Mouse (Mus musculus) bone marrow, adult 2 months (tissue): ENCODE data around the gene Eid2b. TPM values are rescaled to one million over a fixed set of nuclear protein-coding genes. Genes with fewer than 3 reads are reported as not detected.
"Not testable (repeated sequence)": the region's sequence is repeated elsewhere in the genome, so short reads cannot be mapped to it uniquely, and the experiment has no call there.

Experiments
- H3K27ac ChIP-seq: fragments of 200-500 bp; 2 replicates; pipeline ENCODE4 v1.5.1; 2012; ENCODE audit warnings: low read depth, mild to moderate bottlenecking, control low read depth, inconsistent platforms, low read length; ENCODE audit not compliant: control insufficient read depth, poor library complexity, insufficient read depth
- H3K4me1 ChIP-seq: fragments of 200-500 bp; 2 replicates; pipeline ENCODE4 v1.6.1; 2011; ENCODE audit warnings: low read length; ENCODE audit not compliant: control insufficient read depth, insufficient read depth
- H3K4me3 ChIP-seq: fragments of 200-500 bp; replicated peaks from 2 replicates; pipeline ENCODE3; 2011; ENCODE audit warnings: mild to moderate bottlenecking, low read depth, low read length, control low read depth; ENCODE audit not compliant: control insufficient read depth
- CTCF ChIP-seq: fragments of 200-500 bp; IDR thresholded peaks from 2 replicates; pipeline ENCODE4 v1.5.1; 2011; ENCODE audit warnings: low read length, control low read depth; ENCODE audit not compliant: control insufficient read depth, insufficient read depth
- POLR2A ChIP-seq: fragments of 200-500 bp; IDR thresholded peaks from 2 replicates; pipeline ENCODE4 v1.6.1; 2011; ENCODE audit warnings: low read depth, mild to moderate bottlenecking, control low read depth, low read length, borderline replicate concordance; ENCODE audit not compliant: control insufficient read depth
- WGBS: fragments of 180-500 bp; shearing (Covaris S2); methylation state at CpG from one replicate; pipeline ENCODE4 v1.1.7; 2018; 5-methylcytosine and 5-hydroxymethylcytosine counted together
- polyA plus RNA-seq: library from polyadenylated mRNA; stranded (reverse); fragments of >200 nt; gene quantifications from 2 replicates; pipeline ENCODE4 v1.2.4, GENCODE M21; 2011; ENCODE audit warnings: low replicate concordance; ENCODE audit not compliant: missing spikeins, insufficient read depth, insufficient read length

Gene Eid2b
- 1.5 and 2.3 TPM in 2 replicates for polyA plus RNA-seq

DNA sequence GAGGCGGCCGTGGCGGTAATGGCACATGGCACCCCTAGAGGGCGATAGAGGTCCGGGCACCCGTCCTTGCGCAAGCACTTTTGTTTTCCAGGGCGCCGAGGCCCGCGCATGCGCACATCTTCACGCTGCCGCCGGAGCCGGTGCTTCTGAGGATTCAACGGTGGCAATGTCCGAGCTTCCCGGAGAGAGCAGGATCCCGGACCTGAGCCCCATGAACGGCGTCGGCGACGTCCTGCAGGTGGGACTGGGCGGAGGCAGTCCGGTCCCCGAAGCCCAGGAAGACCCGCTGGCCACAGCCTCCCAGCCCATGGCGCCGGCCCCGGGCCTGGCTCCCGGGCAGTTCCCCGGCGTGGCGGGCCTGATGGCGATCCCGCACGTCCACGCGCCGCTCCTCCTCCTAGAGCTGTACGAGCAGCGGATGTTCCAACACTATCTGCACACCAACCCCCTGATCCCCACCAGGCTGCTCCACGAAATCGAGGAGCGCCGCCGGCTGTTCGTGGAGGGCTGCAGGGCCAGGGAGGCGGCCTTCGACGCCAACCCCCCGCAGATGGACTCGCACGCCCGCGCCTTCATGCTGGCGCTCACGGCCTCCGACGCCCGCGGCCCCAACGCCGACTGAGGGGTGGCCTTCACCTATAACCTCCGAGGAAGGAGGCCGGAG, at the start of gene Eid2b:
TSS of gene Eid2b (plus strand) at position 125 of the 664 bp plus-strand sequence.
- H3K4me1 ChIP-seq, result no peaks in the 10 kb centered on the region
- WGBS, result 4% methylated on average over 68 of the region's 68 CpGs
- peak within 1 kb of the TSS; percentile 68; the same call in 1 of the 2 replicates for H3K27ac ChIP-seq
- H3K4me3 ChIP-seq, result peak within 1 kb of the TSS; percentile 91
- TF ChIP-seq POLR2A, result peak; percentile 61; the same call in 1 of the 2 replicates
- TF ChIP-seq CTCF, result peak; percentile 83

DNA sequence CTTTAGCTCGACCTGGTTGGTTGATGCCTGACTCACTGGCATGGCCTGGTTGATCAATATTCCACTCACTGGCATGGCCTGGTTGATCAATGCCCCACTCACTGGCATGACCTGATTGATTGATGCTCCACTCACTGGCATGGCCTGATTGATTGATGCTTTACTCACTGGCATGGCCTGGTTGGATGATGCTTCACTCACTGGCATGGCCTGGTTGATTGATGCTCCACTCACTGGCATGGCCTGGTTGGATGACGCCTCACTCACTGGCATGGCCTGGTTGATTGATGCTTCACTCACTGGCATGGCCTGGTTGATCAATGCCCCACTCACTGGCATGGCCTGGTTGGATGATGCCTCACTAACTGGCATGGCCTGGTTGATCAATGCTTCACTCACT, 33.6 kb upstream of the Eid2b start:
- not testable (repeated sequence) for H3K4me3 ChIP-seq, H3K4me1 ChIP-seq, H3K27ac ChIP-seq
- 62% methylated on average over 2 of the region's 2 CpGs for WGBS

DNA sequence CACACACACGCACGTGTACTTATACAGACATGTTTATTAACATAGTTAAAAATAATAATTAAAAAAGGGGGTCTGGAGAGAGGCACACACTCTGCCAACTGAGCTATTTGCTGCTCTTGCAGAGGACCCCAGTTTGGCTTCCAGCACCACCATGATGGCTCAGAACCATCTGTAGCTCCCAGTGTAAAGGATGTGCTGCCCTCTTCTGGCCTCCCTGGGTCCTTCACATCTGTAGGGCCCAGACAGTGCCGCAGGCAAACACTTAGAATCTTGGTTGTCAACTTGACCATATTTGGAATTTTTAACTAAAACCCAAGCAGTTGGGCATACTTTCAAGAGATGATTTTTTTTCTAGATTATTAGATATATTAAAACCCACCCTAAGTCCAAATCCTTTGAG, 28.6 kb upstream of the Eid2b start:
- TF ChIP-seq POLR2A, result no peak
- TF ChIP-seq CTCF, result no peak
- no peak overlapping the region for H3K4me3 ChIP-seq
- H3K27ac ChIP-seq, result no peak overlapping the region
- 77% methylated on average over 3 of the region's 3 CpGs for WGBS
- no peaks in the 10 kb centered on the region for H3K4me1 ChIP-seq

DNA sequence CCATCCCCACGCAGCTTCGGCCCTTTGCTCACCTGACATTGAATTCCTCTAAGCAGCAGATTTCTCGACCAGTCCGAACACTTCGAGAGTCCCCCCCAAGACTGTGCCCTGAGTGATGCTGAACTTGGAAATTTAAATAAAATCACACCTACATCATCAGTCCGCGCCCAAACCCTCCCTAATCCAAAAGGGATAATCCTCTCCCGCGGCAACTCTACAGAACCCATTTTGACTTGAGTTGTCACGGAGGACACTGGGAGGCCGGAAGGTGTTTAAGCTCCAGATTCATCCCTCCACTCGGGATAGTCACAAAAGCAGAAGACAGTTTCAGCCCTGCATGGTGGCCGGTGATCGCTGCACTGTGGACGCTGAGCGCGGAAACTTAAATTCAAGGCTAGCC, 25.6 kb upstream of the Eid2b start:
- 91% methylated on average over 17 of the region's 17 CpGs for WGBS

DNA sequence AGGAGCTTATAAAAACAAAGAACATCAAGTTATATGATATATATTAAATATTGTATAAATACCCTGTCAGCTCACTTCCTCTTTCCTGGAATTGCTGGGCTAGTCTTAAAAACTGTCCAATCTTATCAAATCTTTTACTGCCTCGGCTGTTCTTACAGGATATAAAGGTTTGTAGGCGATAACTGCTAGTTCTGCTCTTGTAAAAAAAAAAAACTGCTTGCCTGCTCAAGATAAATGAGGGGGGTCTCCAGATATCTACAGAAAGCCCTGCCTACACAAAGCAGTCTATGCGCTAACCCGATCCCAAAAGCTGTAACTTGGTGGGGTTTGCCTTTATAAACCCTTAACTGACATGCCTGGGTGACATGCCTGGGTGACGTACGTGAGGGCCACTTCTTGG, 22.9 kb upstream of the Eid2b start:
- WGBS, result 38% methylated on average over 6 of the region's 6 CpGs
- TF ChIP-seq CTCF (no peak), POLR2A (no peak)

More for the DNA sequence above, 25.6 kb upstream of the Eid2b start:
- H3K4me1 ChIP-seq, result no peaks in the 10 kb centered on the region
- TF ChIP-seq POLR2A, result no peak
- no peak for TF ChIP-seq CTCF
- no peak overlapping the region for H3K4me3 ChIP-seq
- no peak overlapping the region for H3K27ac ChIP-seq

DNA sequence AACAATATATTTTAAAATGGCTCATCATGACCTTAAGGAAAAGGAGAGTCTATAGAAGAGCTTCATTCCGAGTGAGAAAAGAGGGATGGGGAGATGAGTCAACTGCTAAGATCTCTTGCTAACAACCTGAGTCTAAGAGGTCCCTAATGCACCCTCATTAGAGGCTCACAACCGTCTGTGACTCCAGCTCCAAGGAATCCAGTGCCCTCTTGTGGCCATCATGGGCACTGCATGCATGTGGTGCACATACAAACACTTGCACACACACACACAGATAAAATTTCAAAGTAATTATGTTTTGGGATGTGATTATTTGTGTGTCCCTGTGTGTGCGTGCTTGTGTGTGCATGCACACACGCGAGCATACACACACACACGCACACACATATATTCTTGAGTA, 22.1 kb upstream of the Eid2b start:
- WGBS, result 88% methylated on average over 6 of the region's 6 CpGs
- H3K4me1 ChIP-seq, result no peaks in the 10 kb centered on the region

More for the DNA sequence above, 22.9 kb upstream of the Eid2b start:
- Histone ChIP-seq H3K27ac (no peak overlapping the region), H3K4me3 (no peak overlapping the region), H3K4me1 (no peaks in the 10 kb centered on the region)

DNA sequence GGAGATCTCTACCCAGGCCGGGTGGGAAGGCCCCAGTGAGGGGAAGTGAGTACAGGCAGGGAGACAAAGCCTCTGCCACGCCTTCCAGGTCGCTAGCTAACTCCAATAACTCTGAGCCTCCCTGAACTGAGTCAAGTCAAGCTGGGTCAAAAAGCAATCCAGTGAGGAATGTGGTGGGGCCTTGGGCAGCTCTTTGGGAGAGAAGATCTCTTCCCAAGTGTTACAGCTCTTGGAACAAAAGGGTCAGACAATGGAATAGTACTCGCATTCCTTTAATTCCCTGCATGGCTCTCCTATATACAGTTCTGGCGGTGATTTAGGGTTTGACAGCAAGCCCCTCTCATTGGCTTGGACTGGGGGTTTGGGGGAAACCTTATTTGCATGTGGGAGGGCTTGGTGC, 14.7 kb upstream of the Eid2b start:
- Histone ChIP-seq H3K27ac (no peak overlapping the region), H3K4me3 (no peak overlapping the region), H3K4me1 (no peaks in the 10 kb centered on the region)
- 40% methylated on average over 5 of the region's 5 CpGs for WGBS
- no peak for TF ChIP-seq POLR2A
- no peak for TF ChIP-seq CTCF

More for the DNA sequence above, 22.1 kb upstream of the Eid2b start:
- H3K27ac ChIP-seq, result no peak overlapping the region
- TF ChIP-seq POLR2A (no peak), CTCF (peak; percentile 33; the same call in 1 of the 2 replicates)
- no peak overlapping the region for H3K4me3 ChIP-seq

DNA sequence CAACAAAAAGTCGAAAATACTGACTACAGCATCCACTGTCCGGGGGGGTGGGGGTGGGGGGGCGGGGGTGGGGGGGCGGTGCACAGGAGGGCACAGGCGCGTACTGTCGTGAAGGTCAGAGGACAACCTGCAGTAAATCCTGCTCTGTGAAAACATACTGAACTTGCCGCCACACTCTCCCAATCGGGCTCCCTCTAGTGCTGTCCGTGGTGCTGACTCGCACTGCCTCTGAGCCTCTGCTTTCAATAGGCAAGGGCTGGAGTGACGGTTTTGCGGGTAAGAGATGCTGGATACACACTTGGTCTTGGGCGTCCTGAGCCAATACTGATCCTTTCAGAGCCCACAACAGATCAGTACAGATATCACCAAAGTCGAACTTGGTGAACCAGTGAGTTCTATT, 13.8 kb upstream of the Eid2b start:
- no peak overlapping the region for H3K27ac ChIP-seq
- no peak overlapping the region for H3K4me3 ChIP-seq
- WGBS, result 5% methylated on average over 15 of the region's 15 CpGs
- TF ChIP-seq POLR2A (no peak), CTCF (no peak)
- no peaks in the 10 kb centered on the region; the same call in 1 of the 2 replicates for H3K4me1 ChIP-seq

DNA sequence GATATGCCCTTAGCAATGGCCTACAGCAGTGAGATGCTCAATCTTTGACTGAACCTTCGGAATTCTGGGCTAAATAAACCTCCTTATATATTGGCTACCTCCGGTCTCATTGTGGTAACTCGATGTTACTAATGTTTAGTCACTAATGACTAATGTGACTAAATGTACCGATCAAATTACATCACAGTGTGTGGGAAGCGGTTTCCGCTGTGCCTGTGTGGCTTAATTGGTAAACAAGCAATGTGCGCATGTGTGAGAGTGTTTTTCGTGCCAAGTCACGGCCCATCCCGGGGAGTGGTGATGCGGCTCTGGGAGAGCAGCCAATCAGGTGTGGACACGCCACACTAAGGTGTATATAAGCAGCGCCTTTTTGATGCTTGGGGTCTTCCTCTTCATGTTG, 12.1 kb upstream of the Eid2b start:
- 86% methylated on average over 13 of the region's 13 CpGs for WGBS
- Histone ChIP-seq H3K4me3 (no peak overlapping the region), H3K27ac (no peak overlapping the region), H3K4me1 (no peaks in the 10 kb centered on the region; the same call in 1 of the 2 replicates)
- no peak for TF ChIP-seq CTCF
